Mouse (Mus musculus) CH12.LX (cell line): Measurements from ENCODE around the gene Pcdh11x. TPM values are rescaled to one million over a fixed set of nuclear protein-coding genes. Genes with fewer than 3 reads are reported as not detected.

Experiments
- DNase-seq: peaks from one replicate; pipeline ENCODE4 v3.0.0-alpha.2; 2013; ENCODE audit errors: extremely low read depth
- H3K27ac ChIP-seq: 2 replicates; pipeline ENCODE4 v1.5.1; 2012; ENCODE audit warnings: low read depth, mild to moderate bottlenecking, control low read depth, moderate library complexity; ENCODE audit not compliant: insufficient read depth
- H3K27me3 ChIP-seq: replicated peaks from 2 replicates; pipeline ENCODE3; 2012; ENCODE audit warnings: inconsistent platforms
- H3K36me3 ChIP-seq, 2 experiments: replicated peaks in 1 of 2; 2 replicates each; pipeline versions ENCODE3 to v1.6.1; 2012; ENCODE audit warnings: inconsistent platforms in 1 of 2, low read length in 1 of 2, mild to moderate bottlenecking in 1 of 2, mixed read lengths in 1 of 2, moderate library complexity in 1 of 2; ENCODE audit not compliant: control insufficient read depth in 1 of 2, insufficient read depth in 1 of 2
- H3K4me1 ChIP-seq, 2 experiments: 2 replicates each; pipeline ENCODE4 v1.6.1; 2012; ENCODE audit warnings: inconsistent platforms in 1 of 2, moderate library complexity in 1 of 2; ENCODE audit not compliant: insufficient read depth in 2 of 2, control insufficient read depth in 1 of 2
- H3K4me2 ChIP-seq: 2 replicates; pipeline ENCODE4 v1.6.1; 2012; ENCODE audit warnings: low read depth, mild to moderate bottlenecking, control low read depth; ENCODE audit not compliant: poor library complexity, insufficient read depth, severe bottlenecking
- H3K4me3 ChIP-seq, 3 experiments: fragments of 150-350 bp in 1 of 3; sonication (generic) in 1 of 3; replicated peaks in 1 of 3; 2 replicates each; pipeline versions ENCODE3 to v1.5.1; 2011 to 2012; ENCODE audit warnings: low read depth in 2 of 3, low read length in 2 of 3, mild to moderate bottlenecking in 2 of 3, moderate library complexity in 2 of 3, control low read depth in 1 of 3, improper control_type of control experiment in 1 of 3, inconsistent platforms in 1 of 3, mixed read lengths in 1 of 3; ENCODE audit not compliant: poor library complexity in 1 of 3
- H3K79me2 ChIP-seq: replicated peaks from 2 replicates; pipeline ENCODE4 v1.6.1; 2012; ENCODE audit warnings: mild to moderate bottlenecking, moderate library complexity; ENCODE audit not compliant: control insufficient read depth, poor library complexity, insufficient read depth, severe bottlenecking; ENCODE audit errors: extremely low read depth
- H3K9ac ChIP-seq: 2 replicates; pipeline ENCODE4 v1.6.1; 2012; ENCODE audit warnings: low read depth, mild to moderate bottlenecking, control low read depth, moderate library complexity; ENCODE audit not compliant: insufficient read depth
- H3K9me3 ChIP-seq: replicated peaks from 2 replicates; pipeline ENCODE3; 2012; ENCODE audit warnings: low read length, inconsistent platforms, mixed read lengths
- CHD1 ChIP-seq: IDR thresholded peaks from 2 replicates; pipeline ENCODE4 v1.6.1; 2012; ENCODE audit warnings: low read depth, low read length, improper control_type of control experiment, inconsistent platforms
- CTCF ChIP-seq, 2 experiments: IDR thresholded peaks in 1 of 2; conservative IDR thresholded peaks in 1 of 2; 2 replicates each; pipeline ENCODE4 v1.5.1; 2011 to 2012; ENCODE audit warnings: low read depth in 2 of 2, low read length in 2 of 2, improper control_type of control experiment in 1 of 2, inconsistent platforms in 1 of 2, mild to moderate bottlenecking in 1 of 2, moderate library complexity in 1 of 2
- ELF1 ChIP-seq: IDR thresholded peaks from 2 replicates; pipeline ENCODE4 v1.6.1; 2014; ENCODE audit warnings: low read depth, mild to moderate bottlenecking, inconsistent platforms, low read length, improper control_type of control experiment
- EP300 ChIP-seq: IDR thresholded peaks from 2 replicates; pipeline ENCODE4 v1.6.1; 2011; ENCODE audit warnings: low read length, improper control_type of control experiment
- GABPA ChIP-seq: IDR thresholded peaks from 2 replicates; pipeline ENCODE4 v1.6.1; 2012; ENCODE audit warnings: low read depth, low read length, improper control_type of control experiment, inconsistent platforms; ENCODE audit not compliant: insufficient replicate concordance
- HCFC1 ChIP-seq: IDR thresholded peaks from 2 replicates; pipeline ENCODE4 v1.6.1; 2012; ENCODE audit warnings: low read depth, mild to moderate bottlenecking, inconsistent platforms, low read length, improper control_type of control experiment
- JUN ChIP-seq: IDR thresholded peaks from 2 replicates; pipeline ENCODE4 v1.6.1; 2011; ENCODE audit warnings: low read depth, mild to moderate bottlenecking, low read length, improper control_type of control experiment, moderate library complexity; ENCODE audit not compliant: insufficient read depth
- JUND ChIP-seq: conservative IDR thresholded peaks from 2 replicates; pipeline ENCODE4 v1.6.1; 2011; ENCODE audit warnings: low read depth, low read length, improper control_type of control experiment
- MAFK ChIP-seq: IDR thresholded peaks from 2 replicates; pipeline ENCODE4 v1.6.1; 2011; ENCODE audit warnings: low read length, improper control_type of control experiment; ENCODE audit not compliant: insufficient replicate concordance
- MEF2A ChIP-seq: IDR thresholded peaks from 2 replicates; pipeline ENCODE4 v1.6.1; 2014; ENCODE audit warnings: low read depth, mild to moderate bottlenecking, inconsistent platforms, low read length, improper control_type of control experiment, borderline replicate concordance
- MYC ChIP-seq: IDR thresholded peaks from 2 replicates; pipeline ENCODE4 v1.6.1; 2011; ENCODE audit warnings: low read depth, mild to moderate bottlenecking, improper control_type of control experiment, low read length
- NRF1 ChIP-seq: IDR thresholded peaks from 2 replicates; pipeline ENCODE4 v1.6.1; 2014; ENCODE audit warnings: low read depth, mild to moderate bottlenecking, inconsistent platforms, low read length, improper control_type of control experiment, moderate library complexity
- PAX5 ChIP-seq: IDR thresholded peaks from 2 replicates; pipeline ENCODE4 v1.6.1; 2012; ENCODE audit warnings: low read length, inconsistent platforms, mixed read lengths
- POLR2AphosphoS2 ChIP-seq: IDR thresholded peaks from 2 replicates; pipeline ENCODE4 v1.6.1; 2011; ENCODE audit warnings: low read depth, low read length, improper control_type of control experiment
- RCOR1 ChIP-seq: conservative IDR thresholded peaks from 2 replicates; pipeline ENCODE4 v1.6.1; 2012; ENCODE audit warnings: low read depth, mild to moderate bottlenecking, inconsistent platforms, low read length, improper control_type of control experiment
- TBP ChIP-seq: conservative IDR thresholded peaks from 2 replicates; pipeline ENCODE4 v1.6.1; 2011; ENCODE audit warnings: low read depth, low read length, improper control_type of control experiment
- TCF12 ChIP-seq: IDR thresholded peaks from 2 replicates; pipeline ENCODE4 v1.6.1; 2014; ENCODE audit warnings: low read depth, mild to moderate bottlenecking, inconsistent platforms, low read length, improper control_type of control experiment
- UBTF ChIP-seq: IDR thresholded peaks from 2 replicates; pipeline ENCODE4 v1.6.1; 2012; ENCODE audit warnings: low read depth, mild to moderate bottlenecking, inconsistent platforms, low read length, improper control_type of control experiment, moderate library complexity
- dilution Hi-C: fragments of 300-500 bp; cut with MboI; formaldehyde crosslinking; loops from 2 replicates; pipeline ENCODE4 v1.14.3; 2020; ENCODE audit warnings: low sequenced_read_pairs; ENCODE audit not compliant: extremely low pct_unique_long_range_greater_than_20kb, extremely low pct_ligation_motif_present
- in situ Hi-C: fragments of 300-500 bp; cut with MboI; formaldehyde crosslinking; loops from 3 replicates; pipeline ENCODE4 v1.14.3; 2019; ENCODE audit warnings: low sequenced_read_pairs, low pct_ligation_motif_present, low pct_unique_long_range_greater_than_20kb, mixed read lengths
- polyA plus RNA-seq: library from polyadenylated mRNA; unstranded; fragments of >175 nt; gene quantifications from 2 replicates; pipeline ENCODE4 v1.2.1, GENCODE M21; 2012; ENCODE audit warnings: low read depth; ENCODE audit not compliant: insufficient read length
- total RNA-seq, 2 experiments: library from RNA; depleted of rRNA; stranded (reverse); fragments of 300-350 nt in 1 of 2; fragments of >200 nt in 1 of 2; gene quantifications; 2 replicates each; pipeline ENCODE4 v1.2.3; 2012 to 2014

Pcdh11x gene
- total and polyA plus RNA-seq, 3 experiments, result not detected

GRCm38 (mm10) chrX:120944556-120944955, 654.5 kb downstream of the Pcdh11x start:
- no peak for TF ChIP-seq HCFC1
- TF ChIP-seq NRF1, result no peak
- no peak for TF ChIP-seq GABPA
- no peak for TF ChIP-seq TCF12
- no peak for TF ChIP-seq JUND
- TF ChIP-seq POLR2AphosphoS2, result no peak
- TF ChIP-seq ELF1, result no peak
- TF ChIP-seq EP300, result no peak
- TF ChIP-seq MEF2A, result no peak
- TF ChIP-seq JUN, result no peak
- TF ChIP-seq PAX5, result no peak
- no peak for TF ChIP-seq CTCF (conservative IDR thresholded peaks at IDR 0.05 in 1 of 2, IDR thresholded peaks at IDR 0.05 in 1 of 2; ENCODE audit: low read depth in 2 of 2, low read length in 2 of 2)
- TF ChIP-seq MYC, result no peak
- TF ChIP-seq CHD1, result no peak
- TF ChIP-seq UBTF, result no peak
- no peak for TF ChIP-seq MAFK
- no peak for TF ChIP-seq RCOR1
- TF ChIP-seq TBP, result no peak
- peaks cover 2% of the 10 kb centered on the region for H3K9me3 ChIP-seq
- H3K9ac ChIP-seq, result no peak overlapping the region
- no peaks in the 10 kb centered on the region for H3K36me3 ChIP-seq
- dilution Hi-C loops (no loop called here), in situ Hi-C loops (no loop called here)
- H3K27me3 ChIP-seq, result no peaks in the 10 kb centered on the region
- no peak for DNase-seq
- H3K4me1 ChIP-seq, result no peaks in the 10 kb centered on the region
- no peaks in the 10 kb centered on the region for H3K79me2 ChIP-seq
- H3K4me2 ChIP-seq, result no peak overlapping the region
- H3K4me3 ChIP-seq, result no peak overlapping the region
- H3K27ac ChIP-seq, result no peak overlapping the region

Other genes starting within 250 kb of the Pcdh11x start
- not detected in 2 replicates for gene H2afb3, start 22.8 kb downstream of the Pcdh11x start, total RNA-seq (2012; rRNA removed)
- gene H2afb3, start 22.8 kb downstream of the Pcdh11x start, total RNA-seq (2014; rRNA removed), result not detected in 2 replicates
- not detected in 2 replicates for gene H2afb3, start 22.8 kb downstream of the Pcdh11x start, polyA plus RNA-seq